Mouse (Mus musculus): ENCODE measurements around the gene Slc6a8. TPM values are rescaled to one million over a fixed set of nuclear protein-coding genes. Genes with fewer than 3 reads are reported as not detected.

The Slc6a8 gene
- total and polyA plus RNA-seq, 3 experiments, result 5.4 to 11.9 TPM; not detected in 1

- TF ChIP-seq NRF1 (IDR thresholded peaks at IDR 0.05; ENCODE audit: insufficient read depth, low read depth, low read length, poor library complexity, severe bottlenecking) (no peak), E2F4 (IDR thresholded peaks at IDR 0.05; ENCODE audit: borderline replicate concordance, low read depth, low read length) (no peak), MYB (IDR thresholded peaks at IDR 0.05; ENCODE audit: low read depth, low read length) (no peak), RCOR1 (IDR thresholded peaks at IDR 0.05; ENCODE audit: low read depth, low read length) (peak; percentile 38; the same call in 1 of the 2 replicates), ZKSCAN1 (IDR thresholded peaks at IDR 0.05; ENCODE audit: low read depth, low read length) (no peak)
These were observed 45.9 kb downstream of the Slc6a8 start (continued) for GRCm38 (mm10) chrX:73718686-73719362.

- no peak overlapping the region for H3K4me3 ChIP-seq (ENCODE audit: control insufficient read depth in 1 of 2, insufficient read depth in 1 of 2, low read depth in 2 of 2, low read length in 2 of 2)
- H3K79me2 ChIP-seq (ENCODE audit: control insufficient read depth, insufficient read depth, low read length, poor library complexity), result no peaks in the 10 kb centered on the region
- H3K27me3 ChIP-seq (ENCODE audit: control insufficient read depth in 1 of 2, insufficient read depth in 2 of 2, low read length in 2 of 2), result no peaks in the 10 kb centered on the region
- no peaks in the 10 kb centered on the region for H3K4me1 ChIP-seq (ENCODE audit: control insufficient read depth in 1 of 2, insufficient read depth in 2 of 2, low read length in 2 of 2)
- no peak overlapping the region for H3K27ac ChIP-seq (ENCODE audit: control insufficient read depth, low read depth, low read length)
- H3K9ac ChIP-seq (ENCODE audit: control insufficient read depth, low read depth, low read length, poor library complexity, severe bottlenecking), result no peak overlapping the region
- no peaks in the 10 kb centered on the region for H3K36me3 ChIP-seq (ENCODE audit: control insufficient read depth in 1 of 2, insufficient read depth in 2 of 2, low read length in 2 of 2)
- no peaks in the 10 kb centered on the region for H3K9me3 ChIP-seq (replicated peaks; ENCODE audit: insufficient read depth, low read length)
- no peak for DNase-seq (ENCODE audit: low read depth, low spot score)
- TF ChIP-seq EP300 (IDR thresholded peaks at IDR 0.05; ENCODE audit: low read depth in 1 of 2, low read length in 2 of 2), result no peak
- no peak for TF ChIP-seq MYB (IDR thresholded peaks at IDR 0.05; ENCODE audit: low read depth, low read length)
These were observed 58.0 kb downstream of the Slc6a8 start for GRCm38 (mm10) chrX:73730908-73731307.

Other genes with a start within 250 kb of the Slc6a8 start
- gene Trex2, start 237.8 kb upstream of the Slc6a8 start, total RNA-seq (2012; rRNA removed), result not detected in 2 replicates
- gene Trex2, start 237.8 kb upstream of the Slc6a8 start, polyA plus RNA-seq (2012; ENCODE audit: insufficient read depth in 1 of 2, insufficient read length in 2 of 2, low read depth in 1 of 2, low replicate concordance in 2 of 2, missing spikeins in 1 of 2), result not detected
- gene Haus7, start 214.1 kb upstream of the Slc6a8 start, total RNA-seq (2012; rRNA removed), result 19.7 and 24.0 TPM in 2 replicates
- gene Haus7, start 214.1 kb upstream of the Slc6a8 start, polyA plus RNA-seq (2012; ENCODE audit: insufficient read depth in 1 of 2, insufficient read length in 2 of 2, low read depth in 1 of 2, low replicate concordance in 2 of 2, missing spikeins in 1 of 2), result 10 to 100 TPM in 1 of 2 experiments, not detected in 1; 27.9 TPM
- not detected in 2 replicates for gene Bgn, start 189.5 kb upstream of the Slc6a8 start, total RNA-seq (2012; rRNA removed)
- gene Bgn, start 189.5 kb upstream of the Slc6a8 start, polyA plus RNA-seq (2012; ENCODE audit: insufficient read depth in 1 of 2, insufficient read length in 2 of 2, low read depth in 1 of 2, low replicate concordance in 2 of 2, missing spikeins in 1 of 2), result not detected
- gene Atp2b3, start 170.1 kb upstream of the Slc6a8 start, total RNA-seq (2012; rRNA removed), result not detected in 2 replicates
- not detected for gene Atp2b3, start 170.1 kb upstream of the Slc6a8 start, polyA plus RNA-seq (2012; ENCODE audit: insufficient read depth in 1 of 2, insufficient read length in 2 of 2, low read depth in 1 of 2, low replicate concordance in 2 of 2, missing spikeins in 1 of 2)
- gene Dusp9, start 33.7 kb upstream of the Slc6a8 start, total RNA-seq (2012; rRNA removed), result 3.4 and 4.7 TPM in 2 replicates
- 1 to 10 TPM in 1 of 2 experiments, not detected in 1; 5.2 TPM for gene Dusp9, start 33.7 kb upstream of the Slc6a8 start, polyA plus RNA-seq (2012; ENCODE audit: insufficient read depth in 1 of 2, insufficient read length in 2 of 2, low read depth in 1 of 2, low replicate concordance in 2 of 2, missing spikeins in 1 of 2)
- gene Pnck, start 13.0 kb upstream of the Slc6a8 start, total RNA-seq (2012; rRNA removed), result not detected in 2 replicates
- gene Pnck, start 13.0 kb upstream of the Slc6a8 start, polyA plus RNA-seq (2012; ENCODE audit: insufficient read depth in 1 of 2, insufficient read length in 2 of 2, low read depth in 1 of 2, low replicate concordance in 2 of 2, missing spikeins in 1 of 2), result under 1 TPM in 1 of 2 experiments, not detected in 1; 0.11 TPM
- 156 and 164 TPM in 2 replicates for gene Bcap31, start 43.0 kb downstream of the Slc6a8 start, total RNA-seq (2012; rRNA removed)
- gene Bcap31, start 43.0 kb downstream of the Slc6a8 start, polyA plus RNA-seq (2012; ENCODE audit: insufficient read depth in 1 of 2, insufficient read length in 2 of 2, low read depth in 1 of 2, low replicate concordance in 2 of 2, missing spikeins in 1 of 2), result 100 to 1,000 TPM in 1 of 2 experiments, not detected in 1; 214 TPM
- 4.8 and 5.4 TPM in 2 replicates for gene Abcd1, start 43.4 kb downstream of the Slc6a8 start, total RNA-seq (2012; rRNA removed)
- 10 to 100 TPM in 1 of 2 experiments, not detected in 1; 17.3 TPM for gene Abcd1, start 43.4 kb downstream of the Slc6a8 start, polyA plus RNA-seq (2012; ENCODE audit: insufficient read depth in 1 of 2, insufficient read length in 2 of 2, low read depth in 1 of 2, low replicate concordance in 2 of 2, missing spikeins in 1 of 2)
- not detected in 2 replicates for gene Plxnb3, start 83.9 kb downstream of the Slc6a8 start, total RNA-seq (2012; rRNA removed)
- under 1 TPM in 1 of 2 experiments, not detected in 1; 0.10 TPM for gene Plxnb3, start 83.9 kb downstream of the Slc6a8 start, polyA plus RNA-seq (2012; ENCODE audit: insufficient read depth in 1 of 2, insufficient read length in 2 of 2, low read depth in 1 of 2, low replicate concordance in 2 of 2, missing spikeins in 1 of 2)
- 0.20 and 0.31 TPM in 2 replicates for gene Srpk3, start 101.3 kb downstream of the Slc6a8 start, total RNA-seq (2012; rRNA removed)
- gene Srpk3, start 101.3 kb downstream of the Slc6a8 start, polyA plus RNA-seq (2012; ENCODE audit: insufficient read depth in 1 of 2, insufficient read length in 2 of 2, low read depth in 1 of 2, low replicate concordance in 2 of 2, missing spikeins in 1 of 2), result under 1 TPM in 1 of 2 experiments, not detected in 1; 0.17 TPM
- gene Idh3g, start 113.7 kb downstream of the Slc6a8 start, total RNA-seq (2012; rRNA removed), result 232 and 248 TPM in 2 replicates
- 100 to 1,000 TPM in 1 of 2 experiments, not detected in 1; 296 TPM for gene Idh3g, start 113.7 kb downstream of the Slc6a8 start, polyA plus RNA-seq (2012; ENCODE audit: insufficient read depth in 1 of 2, insufficient read length in 2 of 2, low read depth in 1 of 2, low replicate concordance in 2 of 2, missing spikeins in 1 of 2)
- 256 and 283 TPM in 2 replicates for gene Ssr4, start 113.9 kb downstream of the Slc6a8 start, total RNA-seq (2012; rRNA removed)
- gene Ssr4, start 113.9 kb downstream of the Slc6a8 start, polyA plus RNA-seq (2012; ENCODE audit: insufficient read depth in 1 of 2, insufficient read length in 2 of 2, low read depth in 1 of 2, low replicate concordance in 2 of 2, missing spikeins in 1 of 2), result 100 to 1,000 TPM in 1 of 2 experiments, not detected in 1; 343 TPM
- 0.46 and 0.49 TPM in 2 replicates for gene Pdzd4, start 151.8 kb downstream of the Slc6a8 start, total RNA-seq (2012; rRNA removed)
- 1 to 10 TPM in 1 of 2 experiments, not detected in 1; 2.7 TPM for gene Pdzd4, start 151.8 kb downstream of the Slc6a8 start, polyA plus RNA-seq (2012; ENCODE audit: insufficient read depth in 1 of 2, insufficient read length in 2 of 2, low read depth in 1 of 2, low replicate concordance in 2 of 2, missing spikeins in 1 of 2)
- gene Avpr2, start 219.0 kb downstream of the Slc6a8 start, total RNA-seq (2012; rRNA removed), result 0.10 and 0.35 TPM in 2 replicates
- gene Avpr2, start 219.0 kb downstream of the Slc6a8 start, polyA plus RNA-seq (2012; ENCODE audit: insufficient read depth in 1 of 2, insufficient read length in 2 of 2, low read depth in 1 of 2, low replicate concordance in 2 of 2, missing spikeins in 1 of 2), result under 1 TPM in 1 of 2 experiments, not detected in 1; 0.49 TPM
- gene L1cam, start 223.0 kb downstream of the Slc6a8 start, total RNA-seq (2012; rRNA removed), result 0.52 and 0.73 TPM in 2 replicates
- gene L1cam, start 223.0 kb downstream of the Slc6a8 start, polyA plus RNA-seq (2012; ENCODE audit: insufficient read depth in 1 of 2, insufficient read length in 2 of 2, low read depth in 1 of 2, low replicate concordance in 2 of 2, missing spikeins in 1 of 2), result under 1 TPM in 1 of 2 experiments, not detected in 1; 0.96 TPM
- gene Arhgap4, start 248.7 kb downstream of the Slc6a8 start, total RNA-seq (2012; rRNA removed), result 9.6 and 10.3 TPM in 2 replicates
- 10 to 100 TPM in 1 of 2 experiments, not detected in 1; 24.5 TPM for gene Arhgap4, start 248.7 kb downstream of the Slc6a8 start, polyA plus RNA-seq (2012; ENCODE audit: insufficient read depth in 1 of 2, insufficient read length in 2 of 2, low read depth in 1 of 2, low replicate concordance in 2 of 2, missing spikeins in 1 of 2)
- gene Naa10, start 248.8 kb downstream of the Slc6a8 start, total RNA-seq (2012; rRNA removed), result 155 and 174 TPM in 2 replicates
- 100 to 1,000 TPM; 253 to 417 TPM for gene Naa10, start 248.8 kb downstream of the Slc6a8 start, polyA plus RNA-seq (2012; ENCODE audit: insufficient read depth in 1 of 2, insufficient read length in 2 of 2, low read depth in 1 of 2, low replicate concordance in 2 of 2, missing spikeins in 1 of 2)